Mouse (Mus musculus): Measurements from ENCODE around the gene Yae1d1.

DNA sequence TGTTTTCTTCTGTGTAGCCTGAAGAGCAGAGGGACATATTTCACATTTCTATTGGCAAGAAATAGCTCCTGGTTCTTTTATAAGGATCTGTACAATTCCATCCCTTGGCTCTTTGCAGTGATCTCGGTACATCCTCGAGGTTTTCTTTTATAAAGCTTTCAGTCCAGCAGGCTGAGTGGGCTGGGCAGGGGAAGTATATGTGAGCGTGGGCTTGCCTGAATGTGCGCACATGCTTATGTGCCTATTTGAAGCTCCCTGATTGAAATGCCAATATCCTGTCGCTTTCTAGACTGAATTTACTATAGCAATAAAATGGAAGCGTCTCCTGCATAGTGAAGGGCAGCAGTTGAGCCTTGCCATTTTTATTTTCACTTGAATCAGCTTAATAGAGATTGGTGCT is 20.1 kb upstream of the Yae1d1 start:
- TF ChIP-seq POLR2A (IDR thresholded peaks at IDR 0.05; ENCODE audit: control insufficient read depth, low read depth, low read length) (no peak), CTCF (IDR thresholded peaks at IDR 0.05; ENCODE audit: control insufficient read depth, insufficient read depth, insufficient replicate concordance, low read depth, low read length) (no peak)

Measured in testis, adult 2 months (tissue).